ENCODE assay signal across 23 mouse cellular contexts in the genomic region with DNA sequence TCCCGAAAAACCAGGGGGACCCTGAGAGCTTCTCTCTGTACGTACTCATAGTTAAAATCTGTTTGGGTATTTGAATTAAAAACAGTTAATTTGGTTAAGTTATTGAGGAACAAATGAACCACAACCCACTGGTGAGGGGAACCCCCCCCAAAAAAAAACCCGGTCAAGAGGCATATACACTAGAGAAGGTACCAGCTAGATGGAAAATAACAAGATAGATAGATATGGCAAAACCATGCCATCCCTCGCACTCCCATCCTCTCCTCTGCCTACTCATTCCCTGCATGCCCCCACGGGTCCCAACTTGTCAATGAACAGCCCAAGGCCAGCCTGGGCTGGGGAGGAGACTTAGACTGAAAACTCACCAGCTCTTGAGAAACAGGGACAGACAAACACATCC. TPM values are rescaled to one million over a fixed set of nuclear protein-coding genes. Genes with fewer than 3 reads are reported as not detected.
DNase-seq lines count a peak whose midpoint lies in the region; ATAC-seq and TF ChIP-seq lines count a peak whose summit lies in the region.
"Had no signal": no experiment of that assay in that cellular context is flagged by ENCODE, and none has a peak within 500 bp of the region (broad histone marks: within the 10 kb centered on the region; RNA-seq: fewer than 3 reads in every experiment).

No protein-coding gene starts in this region.

- peak overlapping the region; percentile 27; the same call in 1 of the 2 replicates for H3K4me2 ChIP-seq in forebrain, embryonic 16.5 days (ENCODE audit: low read length)
- no peak overlapping the region for H3K4me2 ChIP-seq in forebrain, embryonic 14.5 days (ENCODE audit: low read length)
- H3K4me2 ChIP-seq in midbrain, embryonic 16.5 days (ENCODE audit: low read length): no peak overlapping the region; the same call in 1 of the 2 replicates
- H3K4me2 ChIP-seq: embryonic facial prominence, embryonic 13.5 days; limb, embryonic 13.5 days; liver, embryonic 13.5 days; lung, embryonic 14.5 days; neural tube, embryonic 15.5 days had no signal

- H3K4me1 ChIP-seq in forebrain, embryonic 16.5 days (replicated peaks; ENCODE audit: control insufficient read depth, insufficient read depth, low read length): peaks cover 37% of the 10 kb centered on the region
- peaks cover 28% of the 10 kb centered on the region for H3K4me1 ChIP-seq in forebrain, embryonic 14.5 days (ENCODE audit: control insufficient read depth, insufficient read depth, low read length)
- peaks cover 51% of the 10 kb centered on the region for H3K4me1 ChIP-seq in midbrain, embryonic 10.5 days
- H3K4me1 ChIP-seq in midbrain, embryonic 16.5 days (ENCODE audit: control insufficient read depth, insufficient read depth, low read length): peaks cover 26% of the 10 kb centered on the region
- H3K4me1 ChIP-seq in bone marrow macrophage, adult 2 months (ENCODE audit: control insufficient read depth, insufficient read depth, low read length): peaks cover 21% of the 10 kb centered on the region

- H3K9ac ChIP-seq in forebrain, embryonic 16.5 days (replicated peaks; ENCODE audit: low read depth, low read length): no peak overlapping the region
- no peak overlapping the region for H3K9ac ChIP-seq in forebrain, embryonic 14.5 days (ENCODE audit: low read length)
- H3K9ac ChIP-seq in midbrain, embryonic 16.5 days (ENCODE audit: low read depth, low read length): no peak overlapping the region
- H3K9ac ChIP-seq: embryonic facial prominence, embryonic 13.5 days; limb, embryonic 13.5 days; liver, embryonic 13.5 days; lung, embryonic 14.5 days; neural tube, embryonic 15.5 days had no signal

- TF ChIP-seq CTCF in bone marrow macrophage, adult 2 months (IDR thresholded peaks at IDR 0.05; ENCODE audit: low read depth, low read length): no peak
- TF ChIP-seq CTCF in left cerebral cortex, adult 2 months (IDR thresholded peaks at IDR 0.05): no peak

- H3K36me3 ChIP-seq in forebrain, embryonic 16.5 days (ENCODE audit: control insufficient read depth, insufficient read depth): no peaks in the 10 kb centered on the region
- 0 out of 2 replicates have a peak, but pooled peaks cover 7% of the 10 kb centered on the region for H3K36me3 ChIP-seq in forebrain, embryonic 14.5 days (ENCODE audit: control insufficient read depth, insufficient read depth, low read length)
- H3K36me3 ChIP-seq in midbrain, embryonic 10.5 days: peaks cover 47% of the 10 kb centered on the region
- H3K36me3 ChIP-seq in midbrain, embryonic 16.5 days (ENCODE audit: control insufficient read depth, insufficient read depth, low read length): no peaks in the 10 kb centered on the region
- H3K36me3 ChIP-seq in splenic B cell, adult 2 months (ENCODE audit: control insufficient read depth, insufficient read depth, low read length, poor library complexity, severe bottlenecking): peaks cover 4% of the 10 kb centered on the region; the same call in 1 of the 2 replicates
- H3K36me3 ChIP-seq: liver, embryonic 13.5 days; neural tube, embryonic 15.5 days had no signal

- TF ChIP-seq POLR2A in bone marrow macrophage, adult 2 months (IDR thresholded peaks at IDR 0.05; ENCODE audit: borderline replicate concordance, low read depth, low read length): no peak

- H3K9me3 ChIP-seq in forebrain, embryonic 16.5 days (ENCODE audit: control insufficient read depth, low read length): no peaks in the 10 kb centered on the region
- no peaks in the 10 kb centered on the region for H3K9me3 ChIP-seq in forebrain, embryonic 14.5 days (replicated peaks; ENCODE audit: control insufficient read depth, low read length)
- H3K9me3 ChIP-seq in midbrain, embryonic 10.5 days (replicated peaks): no peaks in the 10 kb centered on the region
- no peaks in the 10 kb centered on the region for H3K9me3 ChIP-seq in midbrain, embryonic 16.5 days (replicated peaks; ENCODE audit: control insufficient read depth, low read length, poor library complexity, severe bottlenecking)
- H3K9me3 ChIP-seq: embryonic facial prominence, embryonic 13.5 days; limb, embryonic 13.5 days; liver, embryonic 13.5 days; neural tube, embryonic 15.5 days had no signal

- no peak for DNase-seq in forebrain, embryonic 14.5 days (ENCODE audit: low spot score)
- no peak for DNase-seq in midbrain, embryonic 10.5 days (ENCODE audit: low spot score)
- DNase-seq in splenic B cell, adult 2 months (ENCODE audit: low read depth, low spot score): peak; percentile 23
- DNase-seq in left cerebral cortex, adult 2 months (ENCODE audit: extremely low spot score in 1 of 2, low spot score in 2 of 2): no peak
- no peak for DNase-seq in heart, adult 11 months
- DNase-seq: adrenal gland, postnatal 10 days; cerebellum, adult 11 months; cerebellum, postnatal 10 days; gastrocnemius, adult 2 months; heart, postnatal 36 days; kidney, adult 9 months; kidney, postnatal 4 days; liver, embryonic 13.5 days; lung, embryonic 14.5 days; lung, postnatal 36 days; right cerebral cortex, postnatal 25 days; thymus, adult 2 months had no signal

- H3K27ac ChIP-seq in forebrain, embryonic 16.5 days (ENCODE audit: low read length): no peak overlapping the region
- no peak overlapping the region for H3K27ac ChIP-seq in forebrain, embryonic 14.5 days (ENCODE audit: low read depth, low read length)
- peak overlapping the region; percentile 98 for H3K27ac ChIP-seq in midbrain, embryonic 10.5 days (replicated peaks)
- no peak overlapping the region for H3K27ac ChIP-seq in midbrain, embryonic 16.5 days (ENCODE audit: low read length)
- H3K27ac ChIP-seq in bone marrow macrophage, adult 2 months (ENCODE audit: insufficient read depth, low read depth, low read length): no peak overlapping the region
- no peak overlapping the region for H3K27ac ChIP-seq in left cerebral cortex, adult 2 months
- H3K27ac ChIP-seq: embryonic facial prominence, embryonic 13.5 days; gastrocnemius, adult 2 months; limb, embryonic 13.5 days; liver, embryonic 13.5 days; neural tube, embryonic 15.5 days had no signal

- H3K4me3 ChIP-seq in forebrain, embryonic 16.5 days (replicated peaks; ENCODE audit: low read length): no peak overlapping the region
- no peak overlapping the region for H3K4me3 ChIP-seq in forebrain, embryonic 14.5 days (ENCODE audit: low read depth, low read length)
- peak overlapping the region; percentile 82 for H3K4me3 ChIP-seq in midbrain, embryonic 10.5 days
- H3K4me3 ChIP-seq in midbrain, embryonic 16.5 days (ENCODE audit: low read depth, low read length): no peak overlapping the region
- peak overlapping the region; percentile 10; the same call in 1 of the 2 replicates for H3K4me3 ChIP-seq in bone marrow macrophage, adult 2 months (ENCODE audit: insufficient read depth, low read length)
- no peak overlapping the region for H3K4me3 ChIP-seq in left cerebral cortex, adult 2 months
- H3K4me3 ChIP-seq: embryonic facial prominence, embryonic 13.5 days; gastrocnemius, adult 2 months; limb, embryonic 13.5 days; liver, embryonic 13.5 days; neural tube, embryonic 15.5 days had no signal

- ATAC-seq in forebrain, embryonic 16.5 days: no peak
- ATAC-seq in forebrain, embryonic 14.5 days: no peak
- no peak for ATAC-seq in midbrain, embryonic 16.5 days

- H3K27me3 ChIP-seq in forebrain, embryonic 16.5 days (replicated peaks; ENCODE audit: control insufficient read depth, insufficient read depth, low read length): no peaks in the 10 kb centered on the region
- H3K27me3 ChIP-seq in forebrain, embryonic 14.5 days (replicated peaks; ENCODE audit: control insufficient read depth, insufficient read depth, low read length): no peaks in the 10 kb centered on the region
- no peaks in the 10 kb centered on the region for H3K27me3 ChIP-seq in midbrain, embryonic 10.5 days (ENCODE audit: low read depth, poor library complexity, severe bottlenecking)
- H3K27me3 ChIP-seq in midbrain, embryonic 16.5 days (ENCODE audit: control insufficient read depth, insufficient read depth, low read depth, low read length): no peaks in the 10 kb centered on the region
- no peaks in the 10 kb centered on the region; the same call in 1 of the 2 replicates for H3K27me3 ChIP-seq in splenic B cell, adult 2 months (ENCODE audit: control insufficient read depth, insufficient read depth, low read length, poor library complexity, severe bottlenecking)
- H3K27me3 ChIP-seq: embryonic facial prominence, embryonic 13.5 days; limb, embryonic 13.5 days; neural tube, embryonic 15.5 days had no signal

- 83% methylated on average over 5 of the region's 5 CpGs for WGBS in forebrain, embryonic 16.5 days
- WGBS in forebrain, embryonic 14.5 days: 80% methylated on average over 5 of the region's 5 CpGs
- WGBS in midbrain, embryonic 10.5 days: 75% methylated on average over 5 of the region's 5 CpGs
- WGBS in midbrain, embryonic 16.5 days: 75% methylated on average over 5 of the region's 5 CpGs

- intact Hi-C loops in left cerebral cortex, adult 2 months (cut with DNase I): no loop called here

RNA-seq across cellular contexts. Expression of gene Kdm2b, which starts 5.1 kb away (rescaled TPM):
- polyA plus RNA-seq in forebrain, embryonic 16.5 days (2015; fragmentation: Nextera tagmentation; extraction: Ambion mirVana): 157 and 166 TPM in 2 replicates
- polyA plus RNA-seq in forebrain, embryonic 14.5 days (2014; fragmentation: Nextera tagmentation; extraction: Ambion mirVana): 73.8 and 94.1 TPM in 2 replicates
- 77.9 and 83.9 TPM in 2 replicates for polyA plus RNA-seq in midbrain, embryonic 10.5 days (2016; fragmentation: Nextera tagmentation; extraction: Ambion mirVana)
- polyA plus RNA-seq in midbrain, embryonic 16.5 days (2015; fragmentation: Nextera tagmentation; extraction: Ambion mirVana): 117 and 123 TPM in 2 replicates
- polyA plus RNA-seq in bone marrow macrophage, adult 2 months (2012; ENCODE audit: insufficient read depth, insufficient read length, missing spikeins): 26.6 and 26.9 TPM in 2 replicates
- total RNA-seq in left cerebral cortex, adult 2 months (2021): 10 to 100 TPM; 25.4 to 27.4 TPM

RNA-seq across cellular contexts. Expression of gene Orai1, which starts 30.4 kb away (rescaled TPM):
- polyA plus RNA-seq in forebrain, embryonic 16.5 days (2015; fragmentation: Nextera tagmentation; extraction: Ambion mirVana): 13.0 and 13.8 TPM in 2 replicates
- 13.3 and 13.8 TPM in 2 replicates for polyA plus RNA-seq in forebrain, embryonic 14.5 days (2014; fragmentation: Nextera tagmentation; extraction: Ambion mirVana)
- polyA plus RNA-seq in midbrain, embryonic 10.5 days (2016; fragmentation: Nextera tagmentation; extraction: Ambion mirVana): 8.7 and 10.3 TPM in 2 replicates
- 9.3 and 10.7 TPM in 2 replicates for polyA plus RNA-seq in midbrain, embryonic 16.5 days (2015; fragmentation: Nextera tagmentation; extraction: Ambion mirVana)
- 59.9 and 68.5 TPM in 2 replicates for polyA plus RNA-seq in bone marrow macrophage, adult 2 months (2012; ENCODE audit: insufficient read depth, insufficient read length, missing spikeins)
- total RNA-seq in left cerebral cortex, adult 2 months (2021): 1 to 10 TPM; 6.9 to 9.5 TPM

Comparison
In these comparisons a context has a peak if more than half of its experiments do, and no peak if none do; other contexts are left out.
1. H3K4me3 ChIP-seq: peak in midbrain, embryonic 10.5 days (single experiment) and bone marrow macrophage, adult 2 months (single experiment); none in forebrain, embryonic 16.5 days (single experiment), forebrain, embryonic 14.5 days (single experiment), midbrain, embryonic 16.5 days (single experiment) and left cerebral cortex, adult 2 months (single experiment).